Mouse (Mus musculus) intestine, embryonic 16.5 days (tissue): Measurements from ENCODE around the gene Synrg. TPM values are rescaled to one million over a fixed set of nuclear protein-coding genes. Genes with fewer than 3 reads are reported as not detected.

ENCODE experiments used
- ATAC-seq: fragments of 200-750 bp; cut with Nextera tagmentation; 2 replicates; pipeline ENCODE4 v1.8.0; 2017; ENCODE audit warnings: moderate TSS enrichment, moderate library complexity
- H3K27ac ChIP-seq: fragments of 300-500 bp; sonication (generic); 2 replicates; pipeline ENCODE4 v1.5.1; 2014; ENCODE audit warnings: mild to moderate bottlenecking, low read length
- H3K27me3 ChIP-seq: fragments of 300-500 bp; sonication (generic); replicated peaks from 2 replicates; pipeline ENCODE4 v1.6.1; 2014; ENCODE audit warnings: low read length, control low read depth, mixed read lengths; ENCODE audit not compliant: control insufficient read depth, insufficient read depth
- H3K36me3 ChIP-seq: fragments of 300-500 bp; sonication (generic); 2 replicates; pipeline ENCODE4 v1.6.1; 2014; ENCODE audit warnings: low read length, control low read depth; ENCODE audit not compliant: control insufficient read depth, insufficient read depth
- H3K4me1 ChIP-seq: fragments of 300-500 bp; sonication (generic); 2 replicates; pipeline ENCODE4 v1.6.1; 2014; ENCODE audit warnings: low read length, control low read depth, mixed read lengths; ENCODE audit not compliant: control insufficient read depth, insufficient read depth
- H3K4me2 ChIP-seq: fragments of 300-500 bp; sonication (generic); 2 replicates; pipeline ENCODE4 v1.6.1; 2014; ENCODE audit warnings: low read depth, low read length, control low read depth
- H3K4me3 ChIP-seq: fragments of 300-500 bp; sonication (generic); 2 replicates; pipeline ENCODE4 v1.5.1; 2014; ENCODE audit warnings: mild to moderate bottlenecking, low read length
- H3K9ac ChIP-seq: fragments of 300-500 bp; sonication (generic); 2 replicates; pipeline ENCODE4 v1.6.1; 2014; ENCODE audit warnings: low read depth, low read length
- H3K9me3 ChIP-seq: fragments of 300-500 bp; sonication (generic); 2 replicates; pipeline ENCODE4 v1.6.1; 2016; ENCODE audit warnings: low read length, control low read depth; ENCODE audit not compliant: control insufficient read depth
- WGBS: fragments of 180-500 bp; shearing (Covaris S2); extraction: QIAGEN DNeasy Blood & Tissue Kit; methylation state at CpG from one replicate; pipeline ENCODE4 v1.1.7; 2014; 5-methylcytosine and 5-hydroxymethylcytosine counted together
- polyA plus RNA-seq: library from polyadenylated mRNA; unstranded; fragments of >200 nt; fragmentation: Nextera tagmentation; extraction: Ambion mirVana; gene quantifications from 2 replicates; pipeline ENCODE4 v1.2.1, GENCODE M21; 2015

The Synrg gene
- polyA plus RNA-seq, 1 experiment from 2014 or later, result 6.6 TPM

DNA sequence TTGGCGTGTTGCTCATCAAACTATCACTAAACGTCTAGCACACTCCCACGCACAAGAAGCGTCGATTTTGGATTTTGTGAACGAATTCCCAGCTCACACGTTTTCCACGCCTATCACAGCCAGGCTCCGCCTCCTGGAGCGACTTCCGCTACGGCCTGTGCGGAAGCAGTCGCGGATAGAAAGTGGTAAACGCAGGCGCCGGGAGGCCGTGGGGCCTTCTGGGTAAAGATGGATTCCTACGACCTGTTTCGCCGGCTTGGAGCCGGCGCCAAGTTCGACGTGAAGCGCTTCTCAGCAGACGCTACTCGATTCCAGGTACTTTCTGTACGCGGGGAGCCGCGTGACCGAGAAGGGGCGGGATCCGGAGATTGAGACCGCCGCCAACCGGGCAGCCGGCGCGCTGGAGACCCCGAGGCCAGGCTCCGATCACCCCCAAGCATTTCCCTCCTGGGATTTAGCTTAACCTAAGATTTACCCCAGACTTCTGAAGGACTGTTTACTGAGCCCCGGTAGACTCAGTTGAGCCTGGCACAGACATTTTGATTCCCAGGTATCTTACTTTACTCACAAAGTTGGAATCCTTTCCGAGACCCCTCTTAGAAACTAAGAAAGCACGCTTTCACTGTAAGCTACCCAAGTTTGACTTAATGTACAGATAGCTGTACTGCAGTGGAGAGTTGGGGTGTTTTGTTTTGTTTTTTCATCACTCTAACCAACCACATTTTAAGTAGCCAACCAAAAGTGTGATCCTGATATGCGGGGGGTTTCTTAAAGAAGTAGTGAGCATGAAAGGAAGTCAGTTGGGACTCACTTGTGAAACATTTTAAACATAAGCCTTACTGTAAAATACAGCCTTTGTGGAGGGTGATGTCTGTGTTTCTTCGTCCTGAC, 22.0 kb upstream of the Synrg start, which contains the start of gene Ddx52:
Ddx52 (plus strand) TSS at position 113 of the 891 bp plus-strand sequence.
- Histone ChIP-seq H3K9ac (peak within 1 kb of the TSS; percentile 87), H3K4me2 (peak within 1 kb of the TSS; percentile 59), H3K4me1 (no peaks in the 10 kb centered on the region), H3K27me3 (no peaks in the 10 kb centered on the region), H3K4me3 (peak within 1 kb of the TSS; percentile 81), H3K36me3 (0 out of 2 replicates have a peak, but pooled peaks cover 5% of the 10 kb centered on the region), H3K27ac (peak within 1 kb of the TSS; percentile 65), H3K9me3 (no peaks in the 10 kb centered on the region)
- ATAC-seq, result peak; percentile 98
- under 1% methylated on average over 49 of the region's 49 CpGs for WGBS

DNA sequence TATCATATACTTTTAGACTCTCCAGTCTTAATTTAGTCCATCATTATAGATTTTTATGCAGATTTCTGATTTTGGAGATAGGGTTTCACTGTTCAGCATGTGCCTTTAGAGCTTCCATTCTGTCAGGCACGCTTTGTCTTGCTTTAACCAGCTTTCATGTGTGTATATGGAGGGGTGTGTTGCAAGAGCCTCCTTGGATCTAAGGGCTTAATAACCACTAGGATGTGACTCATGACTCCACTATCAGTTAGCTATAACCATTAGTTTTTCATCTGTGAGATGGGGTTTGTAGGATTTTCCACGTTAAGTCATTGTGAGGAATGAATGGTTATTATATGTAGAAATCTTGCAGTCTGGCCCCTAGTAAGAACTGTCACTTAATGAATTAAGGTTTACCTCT, 7.4 kb upstream of the Synrg start:
- H3K4me3 ChIP-seq, result no peak overlapping the region
- H3K9me3 ChIP-seq, result no peaks in the 10 kb centered on the region
- H3K36me3 ChIP-seq, result peaks cover 15% of the 10 kb centered on the region
- H3K27ac ChIP-seq, result no peak overlapping the region
- ATAC-seq, result no peak
- 91% methylated on average over 2 of the region's 2 CpGs for WGBS
- H3K9ac ChIP-seq, result no peak overlapping the region
- H3K4me1 ChIP-seq, result no peaks in the 10 kb centered on the region
- H3K27me3 ChIP-seq, result no peaks in the 10 kb centered on the region
- no peak overlapping the region for H3K4me2 ChIP-seq

DNA sequence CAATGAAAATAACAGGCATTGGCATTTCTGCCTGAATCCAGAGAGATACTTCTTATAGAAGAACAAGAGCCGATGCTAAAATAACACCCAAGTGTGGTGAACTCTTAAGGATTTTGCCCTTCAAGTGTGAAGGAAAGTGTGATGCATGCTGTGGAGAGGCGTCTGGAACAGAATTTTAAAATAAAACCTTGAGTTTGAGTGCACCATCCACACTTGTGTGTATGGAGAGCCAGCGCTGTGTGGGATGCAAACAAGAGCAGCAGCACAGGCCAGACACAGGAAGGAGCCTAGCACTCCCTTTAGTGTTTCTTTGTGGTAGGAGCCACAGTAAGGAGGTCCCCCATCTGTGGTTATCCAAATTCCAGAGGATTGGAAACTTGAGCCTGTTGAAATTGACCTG, 2.2 kb upstream of the Synrg start:
- H3K27me3 ChIP-seq, result no peaks in the 10 kb centered on the region
- no peaks in the 10 kb centered on the region for H3K9me3 ChIP-seq
- H3K4me1 ChIP-seq, result peaks cover 6% of the 10 kb centered on the region
- H3K9ac ChIP-seq, result no peak overlapping the region
- ATAC-seq, result no peak
- no peak overlapping the region for H3K4me2 ChIP-seq
- H3K4me3 ChIP-seq, result no peak overlapping the region
- WGBS, result 94% methylated on average over 3 of the region's 3 CpGs
- no peak overlapping the region for H3K27ac ChIP-seq
- peaks cover 9% of the 10 kb centered on the region for H3K36me3 ChIP-seq

DNA sequence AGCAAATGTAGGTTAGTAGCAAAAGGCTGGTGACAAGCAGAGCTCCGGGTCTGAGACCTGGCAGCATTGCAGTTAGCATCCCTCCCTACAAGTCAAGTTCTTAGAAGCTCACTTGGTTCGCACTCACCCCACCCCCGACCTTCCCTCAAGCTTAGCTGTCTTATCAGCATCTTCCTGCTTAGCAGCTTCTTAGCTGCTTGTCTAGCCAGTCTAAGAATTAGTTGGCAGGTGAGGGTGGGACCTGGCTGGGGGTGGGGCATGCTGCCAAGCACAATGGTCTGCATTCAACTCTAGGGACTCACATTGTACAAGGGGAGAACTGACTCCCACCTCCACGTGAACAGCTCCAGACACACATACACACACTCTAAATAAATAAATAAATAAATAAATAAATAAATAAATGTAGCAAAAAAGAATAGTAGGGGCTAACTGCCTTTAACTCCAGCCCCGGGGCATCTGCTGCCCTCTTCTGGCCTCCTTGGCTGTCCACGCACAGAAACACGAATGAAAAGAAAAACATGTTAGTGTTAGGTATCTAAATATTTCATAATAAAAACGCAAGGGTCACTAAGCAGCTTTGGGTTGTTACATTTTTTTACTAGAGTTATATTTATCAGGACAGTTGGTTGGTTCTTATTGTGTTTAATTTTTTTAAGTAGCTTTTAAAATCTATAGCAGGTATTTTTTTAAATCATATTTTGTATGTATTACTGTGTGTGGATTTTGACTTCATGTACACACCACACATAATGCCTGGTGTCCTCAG, 3.4 kb downstream of the Synrg start:
- Histone ChIP-seq H3K36me3 (no peaks in the 10 kb centered on the region), H3K27me3 (no peaks in the 10 kb centered on the region), H3K9ac (no peak overlapping the region), H3K4me3 (no peak overlapping the region), H3K9me3 (no peaks in the 10 kb centered on the region), H3K4me1 (peaks cover 6% of the 10 kb centered on the region), H3K27ac (no peak overlapping the region), H3K4me2 (no peak overlapping the region)
- ATAC-seq, result no peak
- WGBS, result 44% methylated on average over 8 of the region's 8 CpGs

DNA sequence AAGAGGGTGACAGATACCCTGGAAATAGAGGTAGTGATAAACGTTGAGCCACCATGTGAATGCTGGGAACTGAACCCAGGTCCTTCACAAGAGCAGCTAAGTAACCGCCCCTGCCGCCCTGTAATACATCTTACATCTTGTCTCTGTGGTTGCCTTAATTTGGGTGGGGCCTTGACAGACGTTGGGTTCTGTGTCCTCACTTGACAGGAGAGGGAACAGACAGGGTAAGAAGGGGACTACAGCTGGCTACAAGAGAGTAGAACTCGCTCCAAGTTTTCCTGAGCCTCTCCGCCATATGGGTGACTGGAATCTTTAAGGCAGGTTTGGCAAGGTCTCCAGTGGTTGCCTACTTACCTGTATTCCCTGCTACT, 4.0 kb downstream of the Synrg start:
- no peak overlapping the region for H3K9ac ChIP-seq
- H3K4me3 ChIP-seq, result no peak overlapping the region
- ATAC-seq, result no peak
- H3K27ac ChIP-seq, result no peak overlapping the region
- no peaks in the 10 kb centered on the region for H3K36me3 ChIP-seq
- H3K4me2 ChIP-seq, result no peak overlapping the region
- no peaks in the 10 kb centered on the region for H3K27me3 ChIP-seq
- no peaks in the 10 kb centered on the region for H3K9me3 ChIP-seq
- H3K4me1 ChIP-seq, result peaks cover 6% of the 10 kb centered on the region
- 81% methylated on average over 6 of the region's 6 CpGs for WGBS

DNA sequence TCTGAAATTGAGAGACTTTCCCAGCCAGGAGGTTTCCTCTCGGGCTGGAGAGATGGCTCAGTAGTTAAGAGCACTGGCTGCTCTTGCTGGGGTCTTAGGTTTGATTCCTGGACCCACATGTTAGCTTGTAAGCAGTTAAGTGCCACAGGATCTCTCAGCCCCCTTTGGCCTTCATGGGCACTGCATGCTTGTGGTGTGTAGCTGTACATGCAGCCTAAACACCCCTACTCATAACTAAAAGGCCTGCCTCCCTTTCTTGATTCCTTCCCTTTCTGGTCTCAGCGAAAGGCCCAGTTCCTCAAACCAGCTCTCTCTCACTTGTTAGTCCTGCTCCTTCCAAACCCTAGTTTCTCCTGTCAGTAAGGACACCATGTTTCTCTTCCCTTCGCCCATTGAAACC, 4.8 kb downstream of the Synrg start:
- peaks cover 3% of the 10 kb centered on the region for H3K4me1 ChIP-seq
- no peaks in the 10 kb centered on the region for H3K36me3 ChIP-seq
- H3K27me3 ChIP-seq, result no peaks in the 10 kb centered on the region
- H3K4me2 ChIP-seq, result no peak overlapping the region
- H3K4me3 ChIP-seq, result no peak overlapping the region
- no peak overlapping the region for H3K27ac ChIP-seq
- no peaks in the 10 kb centered on the region for H3K9me3 ChIP-seq
- no peak overlapping the region for H3K9ac ChIP-seq
- no peak for ATAC-seq
- WGBS, result 92% methylated on average over 3 of the region's 3 CpGs

DNA sequence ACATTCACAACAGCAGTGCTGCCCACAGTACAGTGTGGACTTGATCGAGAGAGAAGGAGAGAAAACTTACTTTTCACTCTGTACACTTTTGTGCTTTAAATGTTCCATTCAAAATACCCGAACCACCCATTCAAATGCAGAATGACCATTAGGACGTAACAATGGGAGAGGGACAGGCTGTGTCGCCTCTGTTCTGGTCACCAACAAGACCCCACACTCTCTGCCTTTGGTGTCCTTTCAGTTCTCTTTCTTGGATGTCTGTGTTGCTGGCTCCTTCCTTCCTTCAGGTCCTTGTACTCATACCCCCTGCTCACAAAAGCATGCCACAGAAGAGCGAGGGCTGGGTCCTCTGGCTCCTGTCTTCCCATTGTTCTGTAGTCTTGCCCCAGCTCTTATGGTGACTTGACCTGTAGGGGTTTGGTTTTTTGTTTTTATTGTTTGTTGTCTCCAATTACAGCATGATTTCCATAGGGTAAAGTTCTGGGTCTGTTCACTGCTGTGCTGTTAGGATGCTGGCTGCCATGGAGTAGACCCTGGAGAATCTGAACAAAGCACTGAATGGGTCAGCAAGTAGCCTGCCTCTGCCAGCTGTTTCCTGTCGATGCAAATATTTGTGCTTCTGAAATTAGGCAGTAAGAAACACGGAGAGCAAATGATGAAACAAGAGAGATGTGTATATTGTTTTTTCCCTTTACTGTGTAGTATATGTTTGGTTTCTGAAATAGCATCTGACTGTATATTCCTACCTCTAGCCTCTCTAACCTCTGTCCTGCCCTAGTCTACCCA, 10.5 kb downstream of the Synrg start:
- 77% methylated on average over 7 of the region's 7 CpGs for WGBS
- Histone ChIP-seq H3K9me3 (no peaks in the 10 kb centered on the region), H3K27ac (no peak overlapping the region), H3K36me3 (0 out of 2 replicates have a peak, but pooled peaks cover 2% of the 10 kb centered on the region), H3K4me2 (no peak overlapping the region), H3K4me1 (no peaks in the 10 kb centered on the region), H3K4me3 (no peak overlapping the region), H3K27me3 (no peaks in the 10 kb centered on the region), H3K9ac (no peak overlapping the region)
- ATAC-seq, result no peak

DNA sequence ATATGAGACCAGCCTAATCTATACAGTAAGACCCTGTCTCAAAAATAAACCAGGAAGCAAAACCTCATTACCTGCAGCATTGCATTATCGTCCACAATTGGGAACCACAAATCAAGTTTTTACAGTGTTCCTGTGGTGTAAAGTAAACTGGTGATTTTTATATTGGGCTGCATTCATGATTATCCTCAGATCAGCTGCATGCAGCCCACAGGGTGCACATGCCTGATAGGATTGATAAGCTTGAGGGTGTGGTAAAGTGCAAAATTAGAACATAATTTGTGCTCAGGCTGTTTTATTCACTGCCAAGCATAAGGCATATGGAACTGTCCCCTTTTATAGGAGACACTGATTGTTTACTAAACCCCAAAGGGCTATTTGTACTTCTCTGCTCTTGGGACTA, 11.3 kb downstream of the Synrg start:
- ATAC-seq, result no peak
- Histone ChIP-seq H3K27me3 (no peaks in the 10 kb centered on the region), H3K9ac (no peak overlapping the region), H3K4me3 (no peak overlapping the region), H3K36me3 (0 out of 2 replicates have a peak, but pooled peaks cover 2% of the 10 kb centered on the region), H3K4me2 (no peak overlapping the region), H3K9me3 (no peaks in the 10 kb centered on the region), H3K27ac (no peak overlapping the region), H3K4me1 (no peaks in the 10 kb centered on the region)
- WGBS, result 89% methylated on average over 1 of the region's 1 CpGs
